ENCODE assay signal across 11 mouse cellular contexts in the genomic region with DNA sequence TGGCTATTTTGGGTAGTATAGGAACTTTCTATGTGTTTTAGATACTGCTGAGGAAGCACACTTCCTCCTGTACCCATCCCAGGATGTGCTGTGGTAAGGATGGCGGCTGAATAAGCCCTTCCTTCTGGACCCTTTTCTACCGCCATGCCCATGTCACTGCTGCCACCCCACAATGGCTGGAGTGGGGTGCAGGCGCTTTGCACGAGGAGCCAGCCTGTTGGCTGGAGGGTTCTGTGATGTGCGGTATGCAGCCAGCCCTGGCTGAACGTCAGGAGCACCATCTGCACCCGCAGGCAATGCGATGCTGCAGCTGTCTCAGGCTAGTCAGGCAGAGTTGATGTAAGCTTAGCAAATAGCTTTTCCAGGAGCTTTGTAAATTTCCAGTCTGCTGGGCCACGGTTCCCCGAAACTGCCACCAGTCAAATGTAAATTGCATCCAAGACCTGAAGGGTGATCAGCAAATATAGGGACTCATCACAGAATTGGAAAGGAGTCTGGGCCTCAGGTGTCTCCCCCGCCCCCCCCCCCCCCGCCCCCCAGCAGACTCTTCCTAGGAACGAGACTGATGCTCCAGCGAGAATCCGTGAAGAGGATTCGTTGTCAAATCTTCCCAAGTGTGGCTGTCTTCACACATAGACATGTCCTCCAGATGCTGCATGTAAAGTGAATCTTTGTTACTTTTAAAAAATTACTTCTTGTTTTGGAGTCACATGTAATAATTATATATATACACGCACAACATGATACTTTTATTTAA.
DNase-seq lines count a peak whose midpoint lies in the region; ATAC-seq lines count a peak whose summit lies in the region.
"Had no signal": no experiment of that assay in that cellular context is flagged by ENCODE, and none has a peak within 500 bp of the region (broad histone marks: within the 10 kb centered on the region; RNA-seq: fewer than 3 reads in every experiment).

No protein-coding gene starts in this region.

- WGBS in embryonic facial prominence, embryonic 10.5 days, result 51% methylated on average over 17 of the region's 17 CpGs
- 28% methylated on average over 17 of the region's 17 CpGs for WGBS in hindbrain, embryonic 12.5 days

- H3K4me2 ChIP-seq in hindbrain, embryonic 12.5 days (replicated peaks), result peak overlapping the region; percentile 17; the same call in 1 of the 2 replicates
- H3K4me2 ChIP-seq: embryonic facial prominence, embryonic 12.5 days had no signal

- peak; percentile 28 for DNase-seq in embryonic facial prominence, embryonic 10.5 days (ENCODE audit: low spot score)
- peak; percentile 71 to 80 for DNase-seq in left cerebral cortex, postnatal 36 days (ENCODE audit: low spot score in 2 of 2)
- peak; percentile 84 to 88 for DNase-seq in right cerebral cortex, postnatal 10 days (ENCODE audit: low spot score in 2 of 2)
- no peak for DNase-seq in spleen, postnatal 10 days (ENCODE audit: low spot score in 2 of 2)
- no peak for DNase-seq in spleen, adult 12 weeks (ENCODE audit: low spot score)
- DNase-seq in heart, postnatal 25 days (ENCODE audit: low spot score), result no peak
- DNase-seq in kidney, adult 9 months, result no peak

- peak; percentile 85 for ATAC-seq in hindbrain, embryonic 12.5 days (ENCODE audit: low FRiP score)
- ATAC-seq: Patski had no signal

- intact Hi-C loops in left cerebral cortex, postnatal 36 days (cut with DNase I), result no loop called here
- intact Hi-C loops in heart, postnatal 25 days (cut with DNase I), result no loop called here

- no peak overlapping the region; the same call in 1 of the 2 replicates for H3K27ac ChIP-seq in embryonic facial prominence, embryonic 10.5 days (replicated peaks)
- peak overlapping the region; percentile 80 for H3K27ac ChIP-seq in hindbrain, embryonic 12.5 days
- H3K27ac ChIP-seq: embryonic facial prominence, embryonic 12.5 days; kidney, postnatal 0 days had no signal

- no peak overlapping the region for H3K9ac ChIP-seq in hindbrain, embryonic 12.5 days
- H3K9ac ChIP-seq: embryonic facial prominence, embryonic 12.5 days had no signal

- no peaks in the 10 kb centered on the region for H3K9me3 ChIP-seq in embryonic facial prominence, embryonic 10.5 days
- H3K9me3 ChIP-seq in hindbrain, embryonic 12.5 days (replicated peaks), result no peaks in the 10 kb centered on the region
- H3K9me3 ChIP-seq: embryonic facial prominence, embryonic 12.5 days had no signal

- no peaks in the 10 kb centered on the region for H3K36me3 ChIP-seq in embryonic facial prominence, embryonic 10.5 days (replicated peaks)
- H3K36me3 ChIP-seq in hindbrain, embryonic 12.5 days, result no peaks in the 10 kb centered on the region
- H3K36me3 ChIP-seq: embryonic facial prominence, embryonic 12.5 days had no signal

- no peak overlapping the region for H3K4me3 ChIP-seq in embryonic facial prominence, embryonic 10.5 days
- no peak overlapping the region for H3K4me3 ChIP-seq in hindbrain, embryonic 12.5 days
- H3K4me3 ChIP-seq: embryonic facial prominence, embryonic 12.5 days had no signal

- peaks cover 20% of the 10 kb centered on the region for H3K4me1 ChIP-seq in embryonic facial prominence, embryonic 10.5 days
- H3K4me1 ChIP-seq in hindbrain, embryonic 12.5 days, result peaks cover 19% of the 10 kb centered on the region

- no peaks in the 10 kb centered on the region for H3K27me3 ChIP-seq in embryonic facial prominence, embryonic 10.5 days (replicated peaks; ENCODE audit: low read depth, poor library complexity, severe bottlenecking)
- no peaks in the 10 kb centered on the region; the same call in 1 of the 2 replicates for H3K27me3 ChIP-seq in hindbrain, embryonic 12.5 days
- H3K27me3 ChIP-seq: embryonic facial prominence, embryonic 12.5 days; Patski had no signal

Comparison
In these comparisons a context has a peak if more than half of its experiments do, and no peak if none do; other contexts are left out.
1. DNase-seq: peak in embryonic facial prominence, embryonic 10.5 days (single experiment), left cerebral cortex, postnatal 36 days (2 of 2) and right cerebral cortex, postnatal 10 days (2 of 2); none in spleen, postnatal 10 days (0 of 2), spleen, adult 12 weeks (single experiment), heart, postnatal 25 days (single experiment) and kidney, adult 9 months (single experiment).